Comparison of ENCODE assay signal across 8 mouse cellular contexts in genomic region chr14:118422351-118423001, GRCm38 (mm10).
DNase-seq lines count a peak whose midpoint lies in the region; ATAC-seq lines count a peak whose summit lies in the region.

No protein-coding gene starts in this region.

- peak; percentile 81 for ATAC-seq in hindbrain, embryonic 15.5 days (ENCODE audit: low FRiP score, low read depth)
- ATAC-seq in liver, embryonic 13.5 days (ENCODE audit: low read depth): no peak

- intact Hi-C loops in heart, postnatal 36 days (cut with DNase I): no loop called here

- 6% methylated on average over 17 of the region's 17 CpGs for WGBS in heart, embryonic 10.5 days
- 2% methylated on average over 17 of the region's 17 CpGs for WGBS in hindbrain, embryonic 15.5 days
- 16% methylated on average over 17 of the region's 17 CpGs for WGBS in liver, embryonic 13.5 days (ENCODE audit: insufficient replicate concordance)

- H3K9me3 ChIP-seq in heart, embryonic 10.5 days: peaks cover 8% of the 10 kb centered on the region; the same call in 1 of the 2 replicates
- 0 out of 2 replicates have a peak, but pooled peaks cover 2% of the 10 kb centered on the region for H3K9me3 ChIP-seq in hindbrain, embryonic 15.5 days
- no peaks in the 10 kb centered on the region; the same call in 1 of the 2 replicates for H3K9me3 ChIP-seq in liver, embryonic 13.5 days (replicated peaks)

- H3K27me3 ChIP-seq in heart, embryonic 10.5 days (ENCODE audit: insufficient read depth, poor library complexity, severe bottlenecking): peaks cover 8% of the 10 kb centered on the region
- no peaks in the 10 kb centered on the region for H3K27me3 ChIP-seq in hindbrain, embryonic 15.5 days
- peaks cover 9% of the 10 kb centered on the region; the same call in 1 of the 2 replicates for H3K27me3 ChIP-seq in liver, embryonic 13.5 days

- peak overlapping the region; percentile 31 for H3K9ac ChIP-seq in hindbrain, embryonic 15.5 days
- H3K9ac ChIP-seq in liver, embryonic 13.5 days: no peak overlapping the region

- H3K4me1 ChIP-seq in heart, embryonic 10.5 days: peaks cover 6% of the 10 kb centered on the region; the same call in 1 of the 2 replicates
- H3K4me1 ChIP-seq in hindbrain, embryonic 15.5 days (replicated peaks): peaks cover 9% of the 10 kb centered on the region
- peaks cover 8% of the 10 kb centered on the region; the same call in 1 of the 2 replicates for H3K4me1 ChIP-seq in liver, embryonic 13.5 days (replicated peaks)

- H3K4me3 ChIP-seq in heart, embryonic 10.5 days: peak overlapping the region; percentile 53
- peak overlapping the region; percentile 31 for H3K4me3 ChIP-seq in hindbrain, embryonic 15.5 days
- no peak overlapping the region for H3K4me3 ChIP-seq in liver, embryonic 13.5 days (replicated peaks)

- 0 out of 2 replicates have a peak overlapping the region, but pooled peaks have one; percentile 36 for H3K27ac ChIP-seq in heart, embryonic 10.5 days
- no peak overlapping the region; the same call in 1 of the 2 replicates for H3K27ac ChIP-seq in hindbrain, embryonic 15.5 days (replicated peaks)
- H3K27ac ChIP-seq in liver, embryonic 13.5 days: no peak overlapping the region

- peak overlapping the region; percentile 66 for H3K4me2 ChIP-seq in hindbrain, embryonic 15.5 days
- H3K4me2 ChIP-seq in liver, embryonic 13.5 days: peak overlapping the region; percentile 19; the same call in 1 of the 2 replicates

- H3K36me3 ChIP-seq in heart, embryonic 10.5 days: no peaks in the 10 kb centered on the region
- no peaks in the 10 kb centered on the region for H3K36me3 ChIP-seq in hindbrain, embryonic 15.5 days
- no peaks in the 10 kb centered on the region for H3K36me3 ChIP-seq in liver, embryonic 13.5 days

- no peak for DNase-seq in heart, embryonic 10.5 days (ENCODE audit: low spot score)
- no peak for DNase-seq in heart, postnatal 36 days
- peak; percentile 17 for DNase-seq in embryo, embryonic 11.5 days (ENCODE audit: low read depth, low spot score)
- no peak for DNase-seq in liver, embryonic 13.5 days
- DNase-seq in right cerebral cortex, adult 2 months (ENCODE audit: low spot score in 2 of 2): peak; percentile 10 to 17
- no peak for DNase-seq in urinary bladder, postnatal 10 days (ENCODE audit: low spot score)
- no peak for DNase-seq in thymus, postnatal 0 days (ENCODE audit: low spot score)

Comparison
In these comparisons a context has a peak if more than half of its experiments do, and no peak if none do; other contexts are left out.
1. DNase-seq: peak in embryo, embryonic 11.5 days (single experiment) and right cerebral cortex, adult 2 months (2 of 2); none in heart, embryonic 10.5 days (single experiment), heart, postnatal 36 days (0 of 2), liver, embryonic 13.5 days (single experiment), urinary bladder, postnatal 10 days (single experiment) and thymus, postnatal 0 days (single experiment).